Mouse (Mus musculus): ENCODE data around the gene Baiap2l2.

- TF ChIP-seq POLR2A (IDR thresholded peaks at IDR 0.05; ENCODE audit: borderline replicate concordance, extremely low read depth, low read depth, low read length) (peak; percentile 67; the same call in 1 of the 2 replicates), CTCF (IDR thresholded peaks at IDR 0.05; ENCODE audit: insufficient read depth, low read length) (no peak)
Observed at GRCm38 (mm10) chr15:79270317-79271123, 14.8 kb downstream of the Baiap2l2 start.
